Mouse (Mus musculus): Measurements from ENCODE around the gene Gm17018.

Gene Gm17018

DNA sequence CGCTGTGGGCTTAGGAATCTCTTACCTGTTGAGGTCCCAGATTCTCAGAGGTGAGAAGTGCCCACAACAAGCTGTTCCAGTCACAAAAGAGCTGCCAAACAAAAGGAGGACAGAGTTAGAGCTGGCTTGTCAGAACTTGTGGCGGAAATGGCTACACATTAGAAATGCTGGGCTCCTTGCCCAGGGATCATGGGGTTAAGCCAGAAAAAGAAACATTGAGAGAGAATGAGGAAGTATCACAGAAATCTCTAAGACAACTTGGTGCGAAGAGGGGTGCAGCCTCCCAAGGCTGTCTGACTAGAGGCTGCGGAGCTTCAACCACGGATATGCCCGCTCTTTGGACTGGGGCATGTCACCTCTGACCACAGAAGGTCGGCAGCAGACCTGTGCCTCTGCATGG, 31.3 kb downstream of the Gm17018 start:
- DNase-seq = no peak

DNA sequence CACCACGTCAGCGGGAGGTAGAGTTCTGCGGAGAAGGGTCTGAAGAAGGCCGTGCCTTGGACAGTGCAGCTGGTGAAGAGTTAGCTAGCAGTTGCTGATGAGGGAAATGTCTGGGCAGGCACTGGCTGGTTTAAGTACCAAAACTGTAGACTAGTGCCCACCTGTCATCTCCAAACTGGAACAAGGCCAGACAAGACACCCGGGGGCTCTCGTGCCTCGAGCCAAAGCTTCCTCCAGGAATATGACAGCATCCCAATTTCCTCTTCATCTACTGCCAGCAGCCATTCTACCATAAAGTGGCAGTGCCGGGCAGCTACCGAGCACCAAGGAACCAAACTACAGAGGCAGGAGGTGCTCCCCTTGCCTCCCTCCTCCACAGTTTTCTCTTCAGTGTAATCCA, 32.5 kb downstream of the Gm17018 start:
- DNase-seq = no peak

DNA sequence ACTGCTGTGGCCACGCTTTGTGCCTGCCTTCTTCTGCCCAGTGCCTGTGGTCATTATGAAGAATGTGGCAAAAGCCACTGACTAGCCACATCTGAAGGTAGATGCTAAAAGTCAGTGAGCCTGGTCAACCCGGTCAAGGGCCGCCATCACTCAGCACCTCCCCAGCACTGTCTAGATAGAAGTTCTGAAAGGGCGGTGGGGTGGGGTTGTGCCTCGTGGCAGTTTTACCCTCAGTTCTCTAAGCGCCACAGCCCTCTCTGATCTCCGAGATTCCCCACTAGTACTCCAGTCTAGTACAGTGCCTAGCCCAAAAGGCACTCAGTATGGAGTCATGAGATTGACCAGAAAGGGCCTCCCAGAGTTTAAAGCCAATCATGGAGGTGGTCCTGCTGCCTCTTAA, 33.7 kb downstream of the Gm17018 start:
- no peak for DNase-seq

DNA sequence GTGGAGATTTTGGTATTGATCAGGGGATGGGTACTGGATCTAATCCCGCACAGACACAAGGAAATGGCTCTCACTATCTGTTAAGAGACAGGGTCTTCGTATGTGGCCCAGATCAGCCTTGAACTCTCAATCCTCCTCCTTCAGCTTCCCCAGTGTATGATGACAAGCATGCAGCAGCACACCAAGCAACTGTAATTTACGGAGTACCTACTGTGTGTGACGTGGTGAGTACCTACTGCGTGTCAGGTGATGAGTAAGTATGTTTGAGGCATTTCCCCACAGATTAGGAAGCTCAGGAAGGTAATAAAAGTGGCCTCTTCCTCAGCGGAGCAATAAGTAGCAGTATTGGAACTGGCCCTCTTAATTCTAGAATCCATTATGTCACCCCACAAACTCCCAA, 35.1 kb downstream of the Gm17018 start:
- no peak for DNase-seq

DNA sequence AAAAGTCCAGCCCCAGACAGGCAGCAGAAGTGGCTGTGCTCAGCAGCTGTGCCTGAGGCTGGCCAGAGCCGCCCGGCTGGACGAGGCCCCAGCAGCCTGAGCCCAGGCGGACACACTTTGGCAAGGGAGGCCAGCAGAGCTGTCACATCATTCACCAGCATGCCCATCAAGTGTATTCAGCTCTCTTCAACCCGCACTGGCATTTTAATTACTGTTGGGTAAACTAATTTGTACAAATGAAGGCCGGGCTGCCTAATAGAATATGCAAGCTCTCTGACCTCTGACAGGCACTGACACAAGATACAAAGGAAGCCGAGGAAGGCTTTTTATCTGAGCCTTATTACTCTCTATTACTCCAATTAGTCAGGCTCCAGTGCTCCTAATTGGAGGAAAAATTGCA, 35.6 kb downstream of the Gm17018 start:
- DNase-seq = no peak

DNA sequence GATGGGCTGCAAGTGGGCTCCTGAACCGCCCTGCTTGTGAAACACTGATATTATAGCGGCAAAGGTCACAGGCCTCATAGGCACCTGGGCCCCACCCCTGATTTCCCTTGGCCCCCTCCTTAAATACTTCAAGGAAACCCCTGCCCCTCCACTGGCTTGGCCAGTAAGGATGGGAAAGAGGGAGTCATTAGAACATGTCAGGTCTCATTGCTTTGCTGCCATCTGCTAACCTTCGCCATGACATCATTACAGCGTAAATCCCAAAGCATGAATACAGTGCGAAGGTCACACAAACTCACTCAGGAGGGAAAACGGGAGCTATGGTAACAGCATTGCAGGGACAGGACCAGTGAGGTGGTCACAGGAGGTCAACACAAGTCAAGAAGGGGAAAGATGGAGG, 36.0 kb downstream of the Gm17018 start:
- no peak for DNase-seq

DNA sequence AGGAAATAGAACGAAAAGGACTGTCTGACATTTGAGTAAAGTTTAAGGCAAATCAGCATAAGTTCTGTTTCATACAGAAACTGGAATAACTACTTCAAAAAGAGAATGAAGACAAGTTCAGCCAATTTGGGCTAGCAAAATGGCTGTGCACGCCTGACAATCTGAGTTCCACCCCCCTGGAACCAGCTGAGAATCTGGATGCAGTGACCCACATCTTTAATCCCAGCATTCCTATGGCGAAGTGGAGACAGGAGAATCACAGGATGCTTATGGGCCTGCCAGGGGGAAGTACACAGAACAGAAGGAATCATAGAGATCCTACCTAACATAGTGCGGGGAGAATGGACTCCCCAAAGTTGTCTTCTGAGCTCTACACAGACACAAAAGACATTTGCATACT, 36.7 kb downstream of the Gm17018 start:
- DNase-seq = no peak

DNA sequence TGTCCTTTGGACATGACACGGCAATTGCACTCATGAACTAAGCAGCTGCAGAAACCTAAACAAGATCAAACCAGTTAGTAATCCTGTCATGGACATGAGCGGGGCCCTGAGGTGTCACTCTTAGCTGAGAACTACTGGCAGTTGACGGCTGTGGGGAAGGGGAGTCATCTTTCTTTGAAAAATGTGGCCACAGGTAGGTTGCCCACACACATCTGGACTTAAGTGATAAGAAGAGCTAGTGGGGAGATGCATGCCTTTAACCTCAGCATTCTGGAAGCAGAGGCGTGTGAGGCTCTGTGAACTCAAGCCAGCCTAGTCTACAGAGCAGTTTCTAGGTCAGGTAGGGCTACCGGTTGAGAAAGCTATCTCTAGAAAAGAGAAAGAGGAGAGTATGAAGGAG, 42.2 kb downstream of the Gm17018 start:
- DNase-seq = peak; percentile 65

DNA sequence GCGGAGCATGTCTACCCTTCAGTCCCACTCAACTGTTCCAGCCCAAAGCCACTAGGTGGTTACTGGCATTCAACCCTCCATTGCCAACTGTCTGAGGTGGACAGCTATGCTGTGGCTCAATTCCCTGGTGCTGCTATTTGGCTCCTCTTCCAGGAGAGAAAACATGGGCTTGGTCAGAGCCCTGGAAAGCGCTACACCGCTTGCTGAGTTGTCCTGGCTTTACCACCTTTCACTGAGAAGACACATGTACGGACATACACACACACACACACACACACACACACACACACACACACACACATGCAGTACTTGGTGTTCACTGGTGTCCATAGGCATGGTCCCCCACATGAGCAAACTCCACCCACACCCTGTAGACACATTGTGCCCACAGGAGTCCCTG, 46.3 kb downstream of the Gm17018 start:
- DNase-seq = no peak

DNA sequence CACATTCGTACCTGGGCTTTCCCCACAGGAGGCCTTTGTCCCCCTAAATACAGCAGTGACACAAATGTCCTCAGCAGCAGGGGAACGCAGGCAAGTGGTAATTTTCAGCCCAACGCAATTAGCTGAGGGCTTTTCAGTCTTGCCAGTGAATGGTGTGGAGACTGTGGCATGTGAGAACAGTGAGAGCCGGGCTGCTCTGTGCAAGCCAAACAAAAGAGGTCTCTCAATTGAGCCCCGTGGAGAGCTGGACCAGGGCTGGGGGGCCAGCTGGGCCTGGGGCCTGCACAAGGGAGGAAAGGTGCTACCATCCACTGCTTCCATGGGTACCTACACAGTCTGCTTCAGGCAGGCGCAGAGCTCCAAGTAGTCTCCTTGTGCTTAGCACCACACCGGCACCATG, 47.1 kb downstream of the Gm17018 start:
- DNase-seq = no peak

DNA sequence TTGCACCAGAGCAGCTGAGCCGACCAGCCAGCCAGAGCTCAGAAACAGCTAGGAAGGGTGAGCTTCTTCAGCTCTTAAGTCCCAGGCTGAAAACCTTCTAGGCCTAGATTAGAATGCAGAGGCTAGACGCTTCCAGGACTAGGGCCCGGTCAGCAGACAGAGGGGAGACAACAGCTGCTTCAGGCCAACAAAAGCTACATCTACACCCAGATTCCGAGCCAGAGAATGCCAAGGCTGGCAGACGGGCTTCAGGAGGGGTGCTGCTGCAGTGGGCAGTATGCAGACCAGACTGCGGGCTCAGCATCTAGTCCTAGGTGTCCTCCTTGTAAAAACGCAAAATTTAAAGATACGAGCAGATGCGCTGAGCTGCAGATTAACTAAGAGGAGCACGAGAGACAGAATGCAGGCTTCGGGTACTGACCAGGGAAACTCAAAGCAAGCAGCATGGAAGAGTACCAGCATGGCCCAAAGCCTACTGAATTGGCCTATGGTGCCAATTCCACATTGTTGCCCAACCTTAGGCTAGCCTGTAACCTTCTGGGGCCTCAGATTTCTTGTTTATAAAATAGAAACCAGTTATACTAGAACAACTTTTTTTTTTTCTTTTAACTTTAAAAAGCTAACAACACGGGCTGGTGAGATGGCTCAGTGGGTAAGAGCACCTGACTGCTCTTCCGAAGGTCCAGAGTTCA, 48.4 kb downstream of the Gm17018 start:
- DNase-seq = no peak

DNA sequence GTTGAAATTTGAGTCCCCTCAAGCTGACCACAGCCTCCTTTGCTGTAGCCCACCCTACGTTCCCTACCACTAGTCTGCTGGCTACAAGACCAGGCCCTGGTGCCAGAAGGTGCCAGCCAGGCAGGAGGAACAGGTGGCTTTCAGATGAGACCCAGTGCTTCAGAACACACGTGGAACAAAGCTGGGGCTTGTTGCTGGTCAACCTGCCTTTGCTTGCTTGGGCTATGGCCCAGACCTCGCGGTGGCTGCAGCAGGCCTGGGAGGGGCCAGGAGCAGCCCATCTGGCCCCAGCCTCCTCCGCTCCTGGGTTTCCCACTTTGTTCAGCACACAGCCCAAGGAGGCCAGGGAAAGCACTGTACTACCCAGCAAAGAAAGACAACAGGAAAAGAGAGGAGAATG, 50.4 kb downstream of the Gm17018 start:
- DNase-seq = no peak

DNA sequence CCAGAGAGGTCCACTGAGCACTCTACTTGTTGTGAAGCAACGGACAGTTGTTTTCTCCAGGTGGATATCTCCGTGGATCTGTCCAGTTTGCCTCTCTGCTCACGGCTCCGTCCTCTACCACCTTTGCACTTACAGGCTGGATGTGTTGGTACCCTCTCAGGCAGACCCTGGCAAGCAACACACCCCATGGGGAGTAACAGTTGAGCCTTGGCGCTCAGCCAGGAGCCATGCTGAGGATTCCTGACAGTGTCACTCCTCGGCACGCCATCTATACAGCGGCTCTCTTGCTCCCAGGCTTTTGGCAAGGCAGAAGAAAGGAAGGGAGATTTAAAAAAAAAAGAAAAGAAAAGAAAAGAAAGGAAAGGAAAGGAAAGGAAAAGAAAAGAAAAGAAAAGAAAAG, 54.0 kb downstream of the Gm17018 start:
- DNase-seq = no peak

DNA sequence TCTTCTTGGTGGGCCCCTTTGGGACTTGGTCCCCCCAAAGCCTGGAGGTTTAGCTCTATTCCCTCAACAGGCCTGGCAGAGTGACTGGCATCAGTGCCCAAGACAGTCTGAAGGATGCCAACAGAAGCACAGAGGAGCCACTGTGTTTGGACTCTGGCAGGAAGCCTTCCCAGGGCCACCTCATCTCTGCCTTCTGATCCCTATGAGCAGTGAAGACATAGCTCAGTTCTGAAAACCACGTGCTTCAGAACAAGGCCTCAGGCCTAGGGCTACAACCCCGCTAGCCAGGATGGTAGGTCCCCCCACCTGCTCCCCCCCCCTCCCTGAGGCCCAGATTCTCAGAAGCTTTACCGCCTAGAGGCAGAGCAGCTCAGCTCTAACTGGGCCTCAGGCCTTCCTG, 54.5 kb downstream of the Gm17018 start:
- no peak for DNase-seq

DNA sequence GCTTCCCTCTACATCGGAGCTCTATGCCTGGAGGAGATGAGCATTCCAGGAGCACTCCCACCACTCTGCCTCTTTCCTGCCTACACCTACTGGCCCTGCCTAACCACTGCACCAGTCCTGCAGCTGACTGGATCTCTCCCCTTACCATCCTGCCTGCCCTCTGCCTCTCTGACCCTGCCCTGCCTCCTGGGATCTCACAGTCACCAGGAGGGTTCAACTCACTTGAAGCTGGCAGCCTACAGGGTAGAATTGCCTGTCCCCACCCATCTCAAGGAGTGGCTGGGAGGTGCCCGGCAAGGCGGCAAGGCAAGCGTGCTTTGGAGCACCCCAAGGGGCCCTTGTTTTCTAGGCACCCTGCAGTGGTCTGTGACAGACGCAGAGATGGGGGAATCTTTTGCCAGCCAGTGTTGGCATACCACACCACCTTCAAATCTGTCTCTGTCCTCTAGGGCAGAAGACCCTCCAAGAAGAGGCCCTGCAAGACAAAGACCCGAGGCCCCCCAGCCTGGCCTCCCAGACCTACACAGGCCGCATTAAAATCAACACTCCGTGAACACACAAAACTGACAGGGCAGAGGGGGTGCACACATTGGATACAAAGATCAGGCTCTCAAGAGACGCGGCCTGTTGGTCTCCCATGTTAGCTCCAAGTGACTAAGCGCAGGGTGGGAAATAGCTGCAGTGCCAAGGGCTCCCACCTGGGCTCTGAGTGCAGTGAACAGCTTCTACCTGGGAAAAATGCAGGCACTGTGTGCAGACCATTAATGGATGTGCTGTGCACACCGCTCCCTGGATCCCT, 55.2 kb downstream of the Gm17018 start:
- DNase-seq = peak; percentile 49

DNA sequence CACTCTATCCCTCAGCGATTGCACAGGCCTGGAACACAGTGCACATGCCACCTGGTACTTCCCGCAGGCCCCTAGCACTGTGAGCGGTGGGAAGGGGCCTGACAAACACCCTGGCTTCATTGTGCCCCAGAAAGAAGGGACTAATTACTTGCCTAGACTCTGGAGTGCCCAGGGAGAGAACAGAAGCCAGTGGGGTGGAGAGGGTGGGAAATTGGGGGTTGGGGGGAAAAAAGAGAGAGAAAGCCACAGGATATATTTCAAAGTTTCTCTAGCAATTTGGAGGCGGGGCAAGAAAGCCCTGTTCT, 55.8 kb downstream of the Gm17018 start:
- no peak for DNase-seq

DNA sequence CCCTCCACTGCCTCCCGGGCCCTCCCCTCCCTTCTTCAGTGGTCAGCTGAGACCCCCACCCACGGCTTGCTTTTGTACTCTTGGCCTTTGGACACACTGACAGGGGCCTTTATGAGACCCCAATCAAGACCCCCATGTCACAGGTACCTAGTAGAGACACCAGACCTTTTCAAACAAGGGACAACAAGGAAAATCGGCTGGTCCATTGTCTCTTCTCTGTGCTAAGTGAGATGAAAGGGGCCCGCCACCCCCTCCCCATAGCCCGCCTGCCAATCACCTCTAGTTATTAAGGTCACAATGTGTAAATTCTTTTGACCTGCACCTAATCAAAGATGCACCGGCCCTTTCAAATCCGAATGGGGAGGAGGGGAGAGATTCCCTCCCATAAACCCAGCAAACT, 56.3 kb downstream of the Gm17018 start:
- no peak for DNase-seq

DNA sequence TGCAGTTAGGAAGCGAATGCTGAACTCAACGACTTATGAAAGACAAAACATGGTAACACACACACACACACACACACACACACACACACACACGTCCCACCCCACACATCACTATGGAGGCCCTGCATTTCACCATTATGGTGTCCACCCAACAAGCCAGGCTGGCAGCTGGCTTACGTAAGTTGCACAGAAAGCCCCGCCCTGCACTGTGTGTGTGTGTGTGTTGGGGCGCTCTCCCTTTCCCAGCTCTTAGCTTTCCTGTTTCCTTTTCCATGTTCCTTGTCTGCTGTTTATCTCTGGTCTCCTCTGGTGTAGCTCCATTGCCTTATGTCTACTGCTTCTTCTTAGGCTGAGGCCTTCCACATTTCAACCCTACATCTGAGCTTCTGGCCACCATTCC, 57.8 kb downstream of the Gm17018 start:
- DNase-seq = no peak

DNA sequence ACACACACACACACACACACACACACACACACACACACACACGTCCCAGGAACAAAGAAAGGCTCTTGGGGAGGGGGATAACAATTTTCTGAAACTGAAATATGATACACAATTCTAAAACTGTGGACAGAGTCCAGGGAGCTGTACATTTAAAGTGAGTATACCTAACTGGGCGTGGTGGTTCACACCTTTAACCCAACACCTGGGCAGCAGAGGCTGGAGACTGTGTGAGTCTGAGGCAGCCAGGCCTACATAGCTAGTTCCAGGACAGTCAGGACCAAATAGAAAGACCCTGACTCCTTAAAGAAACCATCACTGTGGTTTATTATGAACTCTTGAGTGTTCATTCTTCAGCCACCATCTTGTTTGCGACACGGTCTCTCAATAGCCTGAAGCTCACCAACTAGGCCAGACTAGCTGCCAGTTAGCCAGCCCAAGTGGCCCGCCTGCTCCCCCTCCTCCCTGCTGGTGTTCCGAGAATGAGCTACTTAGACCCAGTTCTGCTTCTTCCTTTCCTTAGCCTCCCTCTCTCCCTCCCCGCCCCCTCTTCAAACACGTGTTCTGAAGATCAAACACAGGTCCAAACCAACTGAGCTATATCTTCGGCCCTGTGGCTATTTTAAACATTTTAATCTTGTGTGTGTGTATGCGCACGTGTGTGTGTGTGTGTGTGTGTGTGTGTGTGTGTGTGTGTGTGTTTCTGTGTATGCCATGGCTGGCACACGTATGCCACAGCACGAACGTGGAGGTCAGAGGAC, 59.5 kb downstream of the Gm17018 start:
- DNase-seq = no peak

DNA sequence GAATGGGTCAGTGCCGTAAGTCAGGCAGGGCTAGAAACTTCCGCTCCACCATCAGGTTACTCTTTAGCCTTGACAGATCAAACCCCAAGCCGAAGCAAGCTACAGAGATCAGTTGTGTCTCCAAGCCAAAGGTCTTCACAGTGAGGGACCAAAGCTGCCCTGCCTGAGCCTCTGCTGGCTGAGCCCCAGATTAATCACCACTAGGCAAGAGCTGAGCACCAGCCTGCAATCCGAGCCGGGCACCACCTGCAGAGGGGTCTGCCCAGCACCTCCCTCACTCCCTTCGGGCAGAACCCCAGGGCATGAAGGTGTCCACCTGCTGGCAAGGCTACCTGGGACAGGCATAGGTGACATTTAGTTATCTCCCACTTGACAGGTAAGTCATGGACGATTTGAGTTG, 60.6 kb downstream of the Gm17018 start:
- DNase-seq = no peak

DNA sequence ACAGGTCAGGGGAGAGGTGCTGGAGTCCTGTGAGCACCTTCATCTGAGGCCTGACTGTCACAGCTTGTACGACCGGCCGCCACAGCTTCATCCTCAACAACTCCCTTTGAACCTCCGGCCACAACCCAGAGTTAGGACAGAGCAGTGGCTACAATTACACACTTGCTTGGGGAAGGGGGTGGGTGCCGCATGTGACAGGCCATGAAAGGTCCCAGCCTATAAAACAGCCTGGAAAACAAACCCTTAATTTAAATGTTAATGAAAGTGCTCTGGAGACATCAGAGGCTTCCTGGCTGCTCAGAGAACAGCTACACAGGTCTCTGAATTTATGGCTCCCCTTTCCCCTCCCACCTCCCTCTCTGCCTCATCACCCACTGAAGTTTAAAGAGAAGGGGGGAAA, 61.7 kb downstream of the Gm17018 start:
- no peak for DNase-seq

DNA sequence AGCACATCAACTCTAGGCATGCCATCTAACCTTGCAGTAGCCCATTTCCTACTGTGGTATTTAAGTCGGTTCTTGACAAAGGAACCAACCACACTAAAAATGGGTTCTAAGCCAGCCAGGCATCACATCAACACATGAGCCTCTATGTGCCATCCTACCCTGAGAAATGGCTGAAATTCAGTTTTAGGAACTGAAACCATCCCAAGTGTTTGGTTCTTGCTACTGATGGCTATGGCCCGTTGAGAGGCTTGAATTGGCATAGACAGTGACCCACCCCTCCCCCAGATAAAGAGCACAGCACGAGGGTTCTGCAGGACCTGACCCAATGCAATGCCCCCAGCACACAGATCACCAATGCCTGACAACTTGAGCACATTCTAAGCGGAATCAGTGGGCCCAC, 63.3 kb downstream of the Gm17018 start:
- no peak for DNase-seq

DNA sequence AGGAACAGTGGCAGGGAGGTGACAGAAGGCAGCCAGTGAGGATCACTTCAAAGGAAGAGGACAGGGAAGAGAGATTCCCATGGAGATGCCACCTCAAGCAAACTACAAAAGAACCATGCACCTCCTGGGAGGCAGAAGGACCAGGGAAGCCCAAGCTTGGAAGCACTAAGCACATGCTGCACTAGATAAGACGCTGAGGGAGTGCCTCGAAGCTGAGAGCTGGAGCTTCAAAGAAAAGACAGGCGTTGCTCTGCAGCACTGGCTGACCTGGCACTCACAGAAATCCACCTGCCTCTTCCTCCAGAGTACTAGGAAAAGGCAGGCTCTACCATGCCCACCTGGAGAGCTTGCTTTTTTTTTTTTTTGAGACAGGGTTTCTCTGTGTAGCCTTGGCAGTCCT, 66.6 kb downstream of the Gm17018 start:
- peak; percentile 44 for DNase-seq

DNA sequence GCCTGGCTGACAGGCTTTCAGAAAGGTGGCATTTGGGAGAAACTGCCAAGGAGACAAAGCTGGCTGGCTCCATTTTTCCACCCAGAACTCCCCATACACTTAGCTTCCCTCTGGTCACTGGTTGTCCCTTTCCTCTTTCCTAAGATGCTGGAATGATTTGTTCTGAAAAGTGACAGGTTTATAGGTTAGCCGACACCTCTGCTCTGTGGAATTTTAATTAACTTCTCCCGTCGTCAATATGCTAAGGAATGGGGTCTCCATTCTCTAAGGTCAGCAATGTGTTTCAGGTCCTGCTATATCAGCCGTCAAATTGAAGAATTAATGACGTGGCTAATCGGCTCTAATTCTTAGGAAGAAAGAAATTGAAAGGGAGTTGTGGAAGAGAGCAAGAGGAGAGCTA, 68.2 kb downstream of the Gm17018 start:
- DNase-seq = no peak
